Mouse (Mus musculus) olfactory bulb, adult 2 months (tissue): ENCODE measurements around the gene Cog6.

Source experiments
- CTCF ChIP-seq: fragments of 200-500 bp; IDR thresholded peaks from 2 replicates; pipeline ENCODE4 v1.5.1; 2012; ENCODE audit warnings: low read depth, mild to moderate bottlenecking, low read length, moderate library complexity; ENCODE audit not compliant: insufficient read depth
- POLR2A ChIP-seq: fragments of 200-500 bp; IDR thresholded peaks from 2 replicates; pipeline ENCODE4 v1.6.1; 2012; ENCODE audit warnings: mild to moderate bottlenecking, low read depth, low read length, moderate library complexity; ENCODE audit not compliant: insufficient read depth

GRCm38 (mm10) chr3:53052385-53052784 lies 35.3 kb upstream of the Cog6 start:
- TF ChIP-seq CTCF (no peak), POLR2A (no peak)
